Mouse (Mus musculus) thymus, adult 18-20 months (tissue): Measurements from ENCODE around the gene Fkbp1b.
"Not testable (repeated sequence)": the region's sequence is repeated elsewhere in the genome, so short reads cannot be mapped to it uniquely, and the experiment has no call there.

Experiments
- DNase-seq, 2 experiments: peaks; one replicate each; pipeline ENCODE4 v3.0.0; 2022; ENCODE audit warnings: mixed read lengths in 2 of 2

Fkbp1b gene

DNA sequence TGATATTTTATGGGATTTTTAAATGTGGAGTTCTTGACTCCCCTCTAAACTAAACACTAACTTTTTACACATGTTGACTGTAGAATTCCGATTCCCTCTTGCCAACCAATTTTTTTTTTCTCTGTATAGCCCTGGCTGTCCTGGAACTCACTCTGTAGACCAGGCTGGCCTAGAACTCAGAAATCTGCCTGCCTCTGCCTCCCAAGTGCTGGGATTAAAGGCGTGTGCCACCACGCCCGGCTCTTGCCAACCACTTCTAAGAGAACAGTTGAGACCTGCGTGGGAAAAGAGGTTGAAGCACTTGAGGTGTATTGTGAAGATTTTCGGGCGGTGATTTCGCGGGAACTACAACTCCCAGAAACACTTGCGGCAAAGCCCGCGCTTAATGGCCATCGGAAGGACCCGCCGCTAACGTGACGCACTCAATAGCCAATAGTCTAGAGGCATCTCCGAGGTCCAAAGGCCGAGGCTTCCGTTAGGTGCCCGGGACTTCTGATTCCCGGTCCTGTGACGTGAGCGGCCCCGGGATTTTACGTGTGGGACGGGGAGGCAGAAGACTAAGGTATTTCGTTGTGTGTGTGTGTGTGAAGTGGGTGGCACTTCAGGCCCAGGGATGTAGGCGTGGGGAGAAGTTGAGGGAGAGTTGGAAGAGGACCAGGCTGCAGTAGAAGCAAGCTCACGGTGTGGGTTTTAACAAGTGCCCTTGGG is 1.7 kb upstream of the Fkbp1b start, which contains the start of gene Wdcp:
Gene Wdcp (plus strand): TSS at position 414 of the 708 bp plus-strand sequence.
- DNase-seq: peak; percentile 79 to 85

DNA sequence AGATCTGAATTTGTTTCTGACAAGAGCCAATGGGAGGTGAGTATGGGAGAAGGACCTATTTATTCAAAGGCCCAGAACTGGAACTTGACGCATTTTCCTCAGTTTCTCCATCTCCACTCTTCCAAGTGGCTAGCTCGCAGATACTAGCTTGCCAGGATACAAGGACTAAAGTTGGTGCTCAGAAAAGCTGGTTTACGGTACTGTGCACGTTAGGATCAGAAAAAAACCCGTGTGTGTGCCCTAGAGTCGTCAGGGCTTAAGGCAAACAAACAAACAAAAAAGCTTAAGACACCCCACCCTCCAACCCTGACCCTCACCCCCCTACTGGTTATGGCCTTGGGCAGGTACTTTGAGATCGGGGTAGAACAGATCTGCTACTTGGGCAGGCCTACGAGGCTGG is 1.1 kb upstream of the Fkbp1b start:
- DNase-seq: no peak

DNA sequence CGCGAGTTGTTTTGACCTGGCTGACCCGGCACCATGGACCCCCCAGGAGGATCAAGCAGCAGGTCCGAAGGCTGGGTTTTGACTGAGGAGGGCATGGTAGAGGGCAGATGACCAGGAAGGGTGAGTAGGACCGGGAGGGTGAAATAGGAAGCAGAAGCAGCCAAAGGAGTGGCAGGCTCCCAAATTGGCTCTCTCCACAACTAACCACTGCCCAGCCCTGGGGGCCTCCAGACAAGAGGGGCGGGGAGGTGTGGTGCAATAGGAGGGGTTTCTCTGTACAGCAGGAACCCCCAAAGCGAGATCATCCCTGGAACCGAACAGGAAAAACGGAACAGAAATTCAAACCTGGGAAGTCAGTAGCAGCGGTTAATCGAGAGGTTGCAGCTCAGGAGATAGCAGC is 650 bp downstream of the Fkbp1b start:
- DNase-seq: no peak

DNA sequence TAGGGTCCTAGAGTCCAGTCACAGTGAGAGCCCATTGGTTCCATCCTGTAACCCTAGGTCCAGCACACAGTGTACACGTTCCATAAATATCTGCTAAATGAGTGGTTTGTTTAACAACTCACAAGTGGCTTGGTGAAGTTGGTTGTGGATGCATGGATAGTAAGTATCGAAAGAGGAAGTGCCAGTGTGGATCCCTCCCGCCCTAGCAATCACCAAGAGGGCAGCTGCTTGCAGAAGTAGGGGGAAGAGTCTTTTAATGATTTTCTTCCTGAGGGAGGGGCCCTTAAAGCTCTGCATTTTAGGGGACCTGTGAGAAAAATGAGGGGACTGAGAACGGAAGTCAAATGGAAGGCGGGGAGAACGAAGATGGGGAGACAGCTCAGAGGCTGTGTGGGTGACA is 1.4 kb downstream of the Fkbp1b start:
- no peak for DNase-seq

DNA sequence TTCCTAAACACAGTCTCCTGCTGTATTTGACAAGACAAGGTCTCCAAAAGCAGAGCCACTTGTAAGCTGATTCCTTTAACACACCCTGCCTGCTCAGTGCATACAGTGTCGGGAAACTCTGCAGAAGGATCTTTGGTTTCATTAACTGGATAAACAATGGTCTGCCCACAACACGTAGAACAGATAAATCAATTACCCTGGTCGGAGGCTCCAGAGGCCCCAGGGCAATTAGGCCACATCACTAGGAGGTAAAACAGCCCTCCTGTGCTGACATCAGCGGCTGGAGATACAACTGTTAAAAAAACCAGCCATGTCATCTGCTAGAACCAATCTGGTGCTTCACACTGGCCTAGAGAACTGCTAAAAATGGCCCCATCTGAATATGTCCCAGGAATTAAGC is 4.4 kb downstream of the Fkbp1b start:
- no peak for DNase-seq

DNA sequence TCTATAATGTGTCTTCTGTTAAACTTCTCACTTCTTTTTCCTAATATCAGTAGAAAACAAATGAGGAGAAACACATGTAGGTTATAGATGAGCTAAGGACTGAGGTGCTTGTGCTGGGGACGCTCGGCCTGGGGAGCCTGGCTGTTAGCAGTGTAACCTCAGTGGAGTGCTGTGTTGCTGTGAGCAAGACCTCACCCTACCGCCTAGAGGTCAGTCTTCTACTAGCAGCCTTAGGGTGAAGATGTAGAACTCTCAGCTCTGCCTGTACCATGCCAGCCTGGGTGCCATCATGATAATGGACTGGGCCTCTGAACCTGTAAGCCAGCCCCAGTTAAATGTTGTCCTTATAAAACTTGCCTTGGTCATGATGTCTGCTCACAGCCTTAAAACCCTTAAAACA is 14.1 kb downstream of the Fkbp1b start:
- DNase-seq: no peak

DNA sequence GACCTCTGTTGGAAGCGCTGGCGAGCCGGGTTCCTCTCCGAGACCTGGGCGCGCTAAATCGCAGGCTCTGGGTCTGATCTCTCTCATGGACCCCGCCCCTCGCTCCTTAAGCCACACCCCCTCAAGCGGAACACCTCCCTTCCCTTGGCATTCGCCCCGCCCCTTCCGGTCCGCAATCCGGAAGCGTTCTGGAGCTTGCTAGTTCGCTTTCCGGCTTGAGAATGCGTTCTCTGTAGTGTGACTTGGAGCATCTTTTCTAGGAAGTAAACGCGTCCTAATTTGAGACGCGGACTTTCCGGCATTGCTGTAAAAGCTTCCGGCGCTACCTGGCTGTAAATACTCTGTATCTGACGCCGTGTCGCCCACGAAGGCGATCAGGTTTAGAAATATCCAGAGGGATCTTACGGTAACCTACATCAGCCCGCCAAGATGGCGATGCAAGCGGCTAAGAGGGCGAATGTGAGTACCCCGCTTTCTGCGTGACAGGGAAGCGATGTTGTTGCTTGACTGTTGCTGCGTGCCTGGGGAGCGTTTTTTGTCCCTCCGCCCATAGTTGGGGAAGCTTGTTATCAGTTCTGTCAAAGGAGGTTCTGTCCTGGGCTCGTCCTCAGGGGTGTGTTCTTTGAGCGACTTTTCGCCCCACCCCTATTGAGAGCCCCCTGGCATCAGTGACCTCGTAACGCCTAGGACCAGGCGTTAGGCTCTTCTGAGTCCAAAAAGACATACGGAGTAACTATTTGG is 23.9 kb downstream of the Fkbp1b start, which contains the start of gene Sf3b6:
Gene Sf3b6 (plus strand): TSS at position 184 of the 741 bp plus-strand sequence.
- peak; percentile 97 to 98 for DNase-seq

DNA sequence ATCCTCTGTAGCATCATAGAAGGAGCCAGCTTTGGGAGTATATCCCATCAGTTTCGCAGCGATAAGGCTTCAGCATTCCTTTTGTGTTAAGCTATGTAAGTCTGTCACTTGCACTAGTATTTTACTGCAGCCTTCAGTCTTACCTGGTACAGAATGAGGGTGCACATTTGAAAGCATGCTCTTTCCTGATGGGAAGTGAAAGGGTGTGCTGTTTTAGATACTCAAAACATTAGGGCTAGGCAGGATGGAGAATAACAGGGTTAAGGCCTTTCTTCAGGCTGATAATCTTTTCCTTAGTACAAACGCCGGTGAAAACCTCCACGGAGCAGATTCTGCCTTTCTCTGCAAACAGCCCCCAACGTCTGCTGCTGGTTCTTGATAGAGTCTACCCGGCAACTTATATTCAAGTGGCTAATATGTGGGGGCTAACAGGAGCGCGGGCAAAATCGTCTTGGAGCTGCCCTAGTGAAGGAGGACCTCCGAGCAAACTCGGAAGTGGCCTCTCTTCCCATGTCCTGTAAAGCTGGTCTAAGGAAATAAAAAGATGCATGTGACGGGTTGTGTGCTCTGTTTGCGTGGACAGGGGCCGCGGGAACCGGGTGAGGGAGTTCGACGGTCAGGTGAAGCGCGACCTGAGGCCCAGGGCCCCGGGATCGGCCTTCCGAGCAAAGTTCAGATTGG is 24.6 kb downstream of the Fkbp1b start:
- DNase-seq: no peak

DNA sequence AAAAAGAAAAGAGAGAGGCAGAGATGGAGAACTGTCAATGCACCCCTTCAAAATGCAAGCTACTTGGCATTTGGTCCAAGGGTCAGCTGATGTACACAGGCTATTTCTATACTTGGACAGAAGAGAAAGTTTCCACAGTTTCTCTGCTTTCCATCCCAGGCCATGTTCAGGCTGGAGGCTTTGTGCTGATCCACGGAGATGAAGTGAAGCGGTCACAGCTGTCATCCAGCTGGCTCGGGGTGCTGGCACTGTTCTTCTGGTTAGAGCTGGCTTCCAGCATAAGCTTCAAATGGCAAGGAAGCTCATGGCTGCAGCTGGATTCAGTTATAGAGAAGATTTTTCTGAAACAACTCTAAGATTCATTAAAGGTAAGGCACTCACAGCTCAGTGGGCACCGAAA is 27.8 kb downstream of the Fkbp1b start:
- DNase-seq: no peak

DNA sequence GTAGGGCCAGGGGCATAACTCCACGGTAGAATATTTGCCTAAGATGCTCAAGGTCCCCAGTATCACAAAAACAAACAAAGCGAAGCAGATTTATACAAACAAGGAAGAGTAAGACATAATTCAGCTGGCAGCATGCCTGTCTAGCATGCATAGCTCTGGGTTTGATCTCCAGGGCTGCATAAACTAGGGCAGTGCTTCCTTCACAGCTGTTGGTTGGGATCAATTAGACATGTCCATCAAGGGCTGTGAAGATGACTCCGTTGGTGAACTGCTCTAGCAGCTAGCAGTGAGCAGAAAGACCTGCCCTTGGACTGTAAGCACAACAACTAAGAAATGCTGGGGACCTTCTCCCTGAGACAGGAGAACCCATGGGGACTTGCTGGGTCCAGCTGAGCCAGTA is 29.7 kb downstream of the Fkbp1b start:
- no peak for DNase-seq

DNA sequence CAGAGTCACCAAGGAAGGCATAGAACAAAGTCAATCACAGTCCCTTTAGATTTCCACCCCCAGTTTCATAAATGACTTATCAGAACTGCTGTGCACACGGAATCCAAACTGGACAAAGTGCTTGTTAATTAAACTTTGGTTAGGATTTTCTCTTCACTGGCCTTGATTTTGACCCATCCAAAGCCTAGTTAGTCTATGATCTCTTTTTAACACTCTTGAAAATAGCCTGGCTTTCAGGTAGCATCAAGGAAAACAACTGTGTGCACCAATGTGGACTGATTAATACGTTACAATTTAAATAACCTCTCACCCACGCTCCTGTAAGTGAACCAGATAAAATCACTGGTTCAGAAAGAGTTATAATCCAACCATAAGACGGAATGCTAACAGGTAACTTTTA is 30.4 kb downstream of the Fkbp1b start:
- DNase-seq: no peak

DNA sequence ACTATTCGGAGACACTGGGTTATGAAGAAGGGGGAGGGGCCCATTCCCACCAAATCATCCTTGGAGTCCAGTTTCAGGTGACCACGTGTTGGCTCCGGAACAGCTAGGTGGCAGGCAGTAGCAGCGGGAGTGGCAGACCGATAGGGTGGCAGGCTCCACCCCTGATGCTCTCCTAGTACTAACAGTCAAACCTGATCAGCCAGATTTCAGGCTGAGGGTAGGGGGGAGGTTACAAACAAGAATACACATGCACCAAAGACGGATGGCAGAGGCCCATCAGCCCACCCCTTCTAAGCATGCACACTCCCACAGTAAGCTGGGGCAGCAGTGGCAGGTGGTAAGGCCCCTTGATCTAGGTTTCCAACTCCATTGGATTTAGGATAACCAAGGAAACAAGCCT is 43.9 kb downstream of the Fkbp1b start:
- not testable (repeated sequence) for DNase-seq

DNA sequence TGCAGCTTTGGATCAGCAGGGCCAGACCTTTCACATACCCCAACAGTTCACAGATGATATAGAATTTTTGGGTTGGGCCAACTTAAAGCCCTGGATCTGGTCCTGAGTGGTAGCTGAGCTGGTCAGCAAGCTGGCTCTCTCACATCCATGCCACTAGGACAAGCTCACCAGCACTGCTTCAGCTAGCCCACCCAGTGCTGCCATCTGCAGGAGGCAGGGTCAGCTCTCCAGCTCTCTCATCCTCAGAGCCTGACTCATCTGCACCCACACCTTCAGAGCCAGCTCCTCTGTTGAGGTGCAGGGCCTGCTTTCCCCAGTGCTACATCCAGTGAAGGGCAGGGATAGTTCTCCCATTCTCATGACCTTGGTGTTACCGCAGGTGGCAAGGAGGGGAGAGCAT is 47.7 kb downstream of the Fkbp1b start:
- no peak for DNase-seq

DNA sequence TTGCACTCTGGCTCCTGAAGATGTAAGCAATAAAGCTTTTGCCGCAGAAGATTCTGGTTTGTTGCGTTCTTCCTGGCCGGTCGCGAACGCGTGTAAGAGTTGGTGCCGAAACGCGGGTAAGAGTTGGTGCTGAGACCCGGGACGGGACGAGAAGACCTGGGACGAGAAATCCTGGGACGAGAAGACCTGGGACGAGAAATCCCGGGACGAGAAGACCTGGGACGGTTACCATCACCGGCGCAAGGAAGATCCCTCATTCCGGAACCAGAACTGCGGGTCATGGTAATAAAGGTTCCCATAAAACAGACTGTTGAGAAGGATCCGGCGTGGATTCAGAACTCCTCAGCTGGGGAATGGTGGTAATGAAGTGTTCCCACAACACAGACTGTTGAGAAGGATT is 53.3 kb downstream of the Fkbp1b start:
- DNase-seq: not testable (repeated sequence)

DNA sequence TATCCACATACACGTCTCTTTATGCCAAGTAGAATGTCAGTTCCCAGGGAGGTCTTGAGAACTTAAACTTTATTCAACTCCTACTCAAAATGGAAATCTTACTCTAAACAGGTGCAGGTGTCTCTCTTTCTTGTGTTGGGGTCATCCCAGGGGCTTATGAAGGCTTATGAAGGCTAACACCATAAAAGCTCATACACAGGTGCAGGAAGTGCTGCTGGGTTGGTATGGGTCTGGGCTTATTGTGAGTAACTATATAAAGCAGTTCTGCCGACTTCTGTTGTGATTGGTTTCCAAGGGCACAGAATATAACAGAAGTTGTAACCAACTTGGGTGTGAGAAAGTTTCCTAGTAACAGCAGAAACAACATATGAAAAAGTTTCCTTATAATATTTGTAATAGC is 56.9 kb downstream of the Fkbp1b start:
- DNase-seq: no peak

DNA sequence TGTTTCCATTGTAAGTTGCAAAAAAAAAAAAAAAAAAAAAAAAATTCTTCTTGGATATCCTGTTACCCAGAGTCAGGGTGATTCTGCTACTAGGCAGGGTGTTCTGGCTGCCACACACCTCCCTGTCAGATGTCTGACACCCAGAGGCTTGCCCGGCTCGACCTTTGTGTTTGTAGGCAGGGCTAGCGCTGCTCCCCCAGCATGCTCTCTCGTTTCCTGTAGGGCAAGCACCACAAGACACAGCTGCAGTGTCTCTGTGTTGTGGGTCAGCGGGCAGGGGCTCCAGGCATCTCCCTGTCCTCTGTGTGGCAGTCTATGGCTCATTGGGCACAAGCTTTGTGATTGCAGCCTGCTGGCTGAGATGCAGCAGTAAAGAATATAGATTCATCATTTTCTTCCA is 57.8 kb downstream of the Fkbp1b start:
- DNase-seq: peak in 1 of 2 experiments; percentile 29
